Mouse (Mus musculus): ENCODE results near the gene Cd160. TPM values are rescaled to one million over a fixed set of nuclear protein-coding genes. Genes with fewer than 3 reads are reported as not detected.

Gene Cd160
- polyA plus RNA-seq (2015; fragmentation: Nextera tagmentation; extraction: Ambion mirVana), result 0.13 and 0.17 TPM in 2 replicates

DNA sequence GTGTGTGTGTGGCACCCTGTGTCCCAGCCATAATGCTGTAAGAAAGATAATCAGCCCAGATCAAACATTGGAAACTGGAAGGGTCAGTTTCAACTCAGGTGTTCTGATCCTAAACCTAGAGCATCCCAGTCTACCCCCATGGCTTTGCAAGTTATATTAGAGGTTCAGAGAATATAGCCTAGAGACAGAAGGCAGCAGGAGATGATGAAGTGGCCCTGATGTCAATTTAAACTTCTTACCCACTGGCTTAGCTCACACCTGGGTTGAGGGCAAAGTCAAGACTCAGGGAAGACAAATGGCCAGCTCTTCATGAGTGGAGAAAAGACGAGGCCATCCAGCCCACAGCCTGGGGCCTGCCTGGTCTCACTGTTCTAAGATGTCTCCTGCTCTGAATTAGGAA, at the start of gene Cd160, which contains the start of gene Pdzk1:
Cd160 (minus strand) TSS at position 368 of the 400 bp plus-strand sequence.
Pdzk1 (plus strand) TSS at position 301 of the 400 bp plus-strand sequence.
- ATAC-seq (ENCODE audit: insufficient number of reproducible peaks, insufficient read depth, low FRiP score, low TSS enrichment, low read depth), result no peak
- WGBS, result 58% methylated on average over 1 of the region's 1 CpGs

DNA sequence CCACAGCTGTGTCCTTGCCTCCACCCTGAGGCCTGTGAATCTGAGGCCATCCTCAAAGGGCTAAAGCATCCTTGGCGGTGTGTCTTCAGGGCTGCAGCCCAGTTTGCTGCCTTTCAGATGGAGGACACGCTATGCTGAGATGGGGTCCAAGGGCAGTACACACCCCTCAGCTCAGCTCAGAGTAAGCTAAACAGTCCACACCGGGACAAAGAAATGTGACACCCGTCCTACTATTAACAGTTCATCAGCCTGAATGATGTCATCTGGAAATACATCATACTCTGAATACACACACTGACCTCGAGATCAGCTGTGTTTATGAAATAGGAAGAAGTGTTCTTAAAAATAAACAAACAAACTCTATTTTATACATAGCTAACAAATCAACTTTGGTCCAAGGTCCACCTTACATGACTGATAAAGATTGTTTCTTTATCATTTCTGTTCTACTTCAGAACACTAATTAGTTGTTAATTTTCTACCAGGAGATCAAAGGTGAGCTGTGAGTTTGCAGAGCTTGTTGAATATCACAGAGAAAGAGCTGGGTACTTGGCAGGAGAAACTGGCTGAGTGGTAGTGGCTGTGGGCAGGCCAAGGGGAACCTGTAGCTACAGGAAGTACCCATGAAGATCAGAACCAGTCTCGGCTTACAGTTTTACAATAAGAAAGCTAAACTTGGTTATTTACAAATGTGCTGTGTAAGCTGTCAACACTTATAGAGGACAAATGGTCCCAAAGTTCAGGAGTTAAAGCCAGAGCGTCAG, 45.8 kb upstream of the Cd160 start:
- no peak overlapping the region for H3K27ac ChIP-seq
- no peaks in the 10 kb centered on the region for H3K4me1 ChIP-seq
- H3K27me3 ChIP-seq, result no peaks in the 10 kb centered on the region
- WGBS, result 81% methylated on average over 7 of the region's 7 CpGs
- no peak for ATAC-seq (ENCODE audit: insufficient number of reproducible peaks, insufficient read depth, low FRiP score, low TSS enrichment, low read depth)
- no peak overlapping the region for H3K4me2 ChIP-seq
- H3K4me3 ChIP-seq, result no peak overlapping the region
- H3K9me3 ChIP-seq, result no peaks in the 10 kb centered on the region
- peaks cover 79% of the 10 kb centered on the region for H3K36me3 ChIP-seq
- no peak overlapping the region for H3K9ac ChIP-seq

More for the DNA sequence above, at the start of gene Cd160, which contains the start of gene Pdzk1:
- Histone ChIP-seq H3K9ac (no peak within 1 kb of the TSS), H3K36me3 (no peaks in the 10 kb centered on the region), H3K4me3 (no peak within 1 kb of the TSS), H3K9me3 (no peaks in the 10 kb centered on the region), H3K4me2 (no peak within 1 kb of the TSS), H3K4me1 (no peaks in the 10 kb centered on the region), H3K27me3 (no peaks in the 10 kb centered on the region), H3K27ac (no peak within 1 kb of the TSS)

DNA sequence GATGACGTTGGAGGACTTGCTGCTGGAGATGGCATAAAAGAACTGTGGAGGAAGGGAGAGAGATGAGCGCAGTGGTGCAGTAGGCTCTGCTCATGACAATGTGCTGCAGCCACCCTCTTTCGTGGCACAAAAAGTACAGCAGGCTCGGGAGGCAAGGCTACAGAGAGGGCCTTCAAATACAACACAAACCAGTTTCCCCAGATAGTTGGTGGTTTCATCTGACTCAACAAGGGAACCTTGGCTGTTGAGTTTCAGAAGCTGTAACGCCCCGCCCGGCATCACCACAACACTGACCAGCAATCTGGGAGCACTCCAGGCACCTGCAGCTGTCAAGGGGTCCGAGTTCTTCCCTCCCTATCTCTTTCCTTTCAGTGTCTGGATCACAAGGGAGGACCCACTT, 43.4 kb upstream of the Cd160 start:
- H3K4me3 ChIP-seq, result no peak overlapping the region
- 92% methylated on average over 8 of the region's 8 CpGs for WGBS
- H3K4me2 ChIP-seq, result no peak overlapping the region
- no peak for ATAC-seq (ENCODE audit: insufficient number of reproducible peaks, insufficient read depth, low FRiP score, low TSS enrichment, low read depth)
- no peaks in the 10 kb centered on the region for H3K27me3 ChIP-seq
- H3K36me3 ChIP-seq, result peaks cover 78% of the 10 kb centered on the region
- no peak overlapping the region for H3K9ac ChIP-seq
- H3K4me1 ChIP-seq, result no peaks in the 10 kb centered on the region
- no peaks in the 10 kb centered on the region for H3K9me3 ChIP-seq
- H3K27ac ChIP-seq, result no peak overlapping the region

DNA sequence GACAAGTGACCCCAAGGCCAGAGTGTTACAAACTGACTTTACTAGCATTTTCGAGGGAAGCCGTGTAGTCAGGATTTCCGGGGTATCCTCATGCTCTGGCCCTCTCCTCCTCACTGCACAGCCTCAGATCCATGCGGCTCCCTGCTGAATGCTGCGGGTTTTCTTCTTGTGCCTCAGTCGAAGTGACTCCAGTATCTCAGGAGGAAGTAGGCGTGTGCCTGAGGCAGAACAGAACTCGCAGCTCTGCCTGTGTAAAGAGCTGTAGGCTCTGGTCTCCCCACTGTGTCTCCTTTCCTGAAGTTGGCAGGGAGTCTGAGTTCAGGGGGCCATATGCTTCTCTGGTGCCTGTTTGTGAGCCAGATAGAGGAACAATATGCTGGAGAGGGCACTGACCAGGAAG, 41.9 kb upstream of the Cd160 start:
- peaks cover 73% of the 10 kb centered on the region for H3K36me3 ChIP-seq
- no peak overlapping the region for H3K4me3 ChIP-seq
- H3K9me3 ChIP-seq, result no peaks in the 10 kb centered on the region
- no peaks in the 10 kb centered on the region for H3K27me3 ChIP-seq
- no peak for ATAC-seq (ENCODE audit: insufficient number of reproducible peaks, insufficient read depth, low FRiP score, low TSS enrichment, low read depth)
- 76% methylated on average over 8 of the region's 8 CpGs for WGBS
- H3K27ac ChIP-seq, result no peak overlapping the region
- H3K9ac ChIP-seq, result no peak overlapping the region
- no peak overlapping the region for H3K4me2 ChIP-seq
- H3K4me1 ChIP-seq, result no peaks in the 10 kb centered on the region

DNA sequence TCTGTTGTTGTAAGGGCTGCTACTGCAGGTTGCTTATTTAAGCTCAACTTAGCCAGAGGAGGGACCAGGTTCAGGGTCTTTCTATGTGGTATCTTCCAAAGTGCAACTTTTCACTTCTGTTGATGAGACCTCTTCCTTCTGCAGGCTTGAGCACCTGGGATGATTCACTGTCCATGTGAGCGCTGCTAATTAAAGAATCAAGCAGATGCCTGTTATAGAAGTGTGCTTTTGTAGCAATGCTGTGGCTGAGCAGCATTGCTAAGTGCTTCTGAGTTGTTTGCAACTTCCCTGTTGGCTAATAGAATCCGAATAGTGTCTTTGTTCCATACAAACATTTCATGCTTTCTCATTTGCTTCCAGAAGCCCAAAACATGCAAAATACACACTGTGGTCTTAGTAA, 41.1 kb upstream of the Cd160 start:
- H3K9ac ChIP-seq, result no peak overlapping the region
- WGBS, result 90% methylated on average over 2 of the region's 2 CpGs

DNA sequence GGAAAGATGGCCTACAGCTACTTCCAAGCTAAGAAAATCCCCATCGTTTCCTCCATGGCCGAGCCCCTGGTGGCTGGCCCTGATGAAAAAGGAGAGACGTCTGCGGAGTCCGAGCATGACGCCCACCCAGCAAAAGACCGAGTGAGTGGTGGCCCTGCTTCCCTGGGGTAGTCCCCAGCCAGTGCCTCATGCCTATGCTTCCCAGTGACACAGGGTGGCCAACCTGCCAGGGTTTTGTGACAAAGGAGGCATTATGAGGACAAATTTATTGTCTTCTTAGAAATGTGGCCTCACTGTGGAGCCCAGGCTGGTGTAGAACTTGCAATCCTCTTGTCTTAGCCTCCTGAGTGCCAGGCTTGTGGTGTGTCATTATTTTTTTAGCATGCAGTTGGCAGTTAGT, 39.9 kb upstream of the Cd160 start:
- 95% methylated on average over 7 of the region's 7 CpGs for WGBS
- Histone ChIP-seq H3K27me3 (no peaks in the 10 kb centered on the region), H3K4me3 (no peak overlapping the region), H3K4me1 (no peaks in the 10 kb centered on the region), H3K9me3 (no peaks in the 10 kb centered on the region), H3K27ac (no peak overlapping the region), H3K4me2 (no peak overlapping the region), H3K9ac (no peak overlapping the region), H3K36me3 (peaks cover 58% of the 10 kb centered on the region)
- ATAC-seq (ENCODE audit: insufficient number of reproducible peaks, insufficient read depth, low FRiP score, low TSS enrichment, low read depth), result no peak

More for the DNA sequence above, 41.1 kb upstream of the Cd160 start:
- no peak overlapping the region for H3K4me3 ChIP-seq
- H3K36me3 ChIP-seq, result peaks cover 68% of the 10 kb centered on the region
- no peak overlapping the region for H3K4me2 ChIP-seq
- H3K9me3 ChIP-seq, result no peaks in the 10 kb centered on the region
- no peaks in the 10 kb centered on the region for H3K27me3 ChIP-seq
- no peak overlapping the region for H3K27ac ChIP-seq
- no peak for ATAC-seq (ENCODE audit: insufficient number of reproducible peaks, insufficient read depth, low FRiP score, low TSS enrichment, low read depth)
- no peaks in the 10 kb centered on the region for H3K4me1 ChIP-seq

DNA sequence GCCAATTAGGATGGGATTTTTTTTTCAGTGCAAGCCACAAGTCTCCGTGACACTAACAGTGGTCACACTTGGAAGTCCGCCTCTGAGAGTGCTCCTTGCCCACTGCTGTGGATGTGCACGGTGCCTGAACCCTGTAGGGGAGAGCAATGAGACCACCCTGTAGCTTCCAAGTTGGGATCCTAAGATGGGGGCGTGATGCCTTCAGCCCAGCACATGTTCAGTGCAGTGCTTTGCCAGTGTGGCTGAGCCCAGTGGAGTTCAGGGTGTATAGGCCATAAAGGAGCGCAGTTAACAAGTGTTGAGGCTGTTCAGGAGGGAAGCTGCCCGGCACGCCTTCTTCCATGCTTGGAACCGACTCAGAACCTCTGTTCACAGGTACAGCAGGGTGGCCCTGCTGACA, 39.4 kb upstream of the Cd160 start:
- no peak for ATAC-seq (ENCODE audit: insufficient number of reproducible peaks, insufficient read depth, low FRiP score, low TSS enrichment, low read depth)
- Histone ChIP-seq H3K27ac (no peak overlapping the region), H3K4me2 (no peak overlapping the region), H3K4me3 (no peak overlapping the region), H3K9me3 (no peaks in the 10 kb centered on the region), H3K27me3 (no peaks in the 10 kb centered on the region), H3K9ac (no peak overlapping the region), H3K36me3 (peaks cover 53% of the 10 kb centered on the region), H3K4me1 (no peaks in the 10 kb centered on the region)
- WGBS, result 93% methylated on average over 8 of the region's 8 CpGs

DNA sequence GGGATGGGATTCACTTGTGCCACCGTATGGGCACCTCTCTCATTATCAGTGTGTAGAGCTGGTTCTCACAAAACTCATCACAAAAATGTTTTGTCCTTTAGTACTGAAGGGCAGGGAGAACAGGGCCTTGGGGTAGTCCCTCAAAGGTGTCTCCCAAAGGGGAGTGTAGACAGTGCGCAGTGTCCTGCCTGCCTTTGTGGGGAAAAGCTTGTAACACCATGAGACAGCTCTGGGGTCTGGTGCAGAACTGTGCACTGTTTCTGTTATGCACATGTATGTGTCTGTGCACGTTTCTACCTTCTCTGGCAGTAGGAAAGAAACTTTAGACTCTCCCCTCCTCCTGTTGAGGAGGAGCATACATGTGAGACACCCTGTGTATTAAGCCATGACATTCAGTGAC, 38.7 kb upstream of the Cd160 start:
- Histone ChIP-seq H3K27me3 (no peaks in the 10 kb centered on the region), H3K9me3 (no peaks in the 10 kb centered on the region), H3K4me1 (no peaks in the 10 kb centered on the region), H3K4me3 (no peak overlapping the region), H3K27ac (no peak overlapping the region), H3K4me2 (no peak overlapping the region), H3K9ac (no peak overlapping the region), H3K36me3 (peaks cover 46% of the 10 kb centered on the region)
- ATAC-seq (ENCODE audit: insufficient number of reproducible peaks, insufficient read depth, low FRiP score, low TSS enrichment, low read depth), result no peak
- 91% methylated on average over 3 of the region's 3 CpGs for WGBS

DNA sequence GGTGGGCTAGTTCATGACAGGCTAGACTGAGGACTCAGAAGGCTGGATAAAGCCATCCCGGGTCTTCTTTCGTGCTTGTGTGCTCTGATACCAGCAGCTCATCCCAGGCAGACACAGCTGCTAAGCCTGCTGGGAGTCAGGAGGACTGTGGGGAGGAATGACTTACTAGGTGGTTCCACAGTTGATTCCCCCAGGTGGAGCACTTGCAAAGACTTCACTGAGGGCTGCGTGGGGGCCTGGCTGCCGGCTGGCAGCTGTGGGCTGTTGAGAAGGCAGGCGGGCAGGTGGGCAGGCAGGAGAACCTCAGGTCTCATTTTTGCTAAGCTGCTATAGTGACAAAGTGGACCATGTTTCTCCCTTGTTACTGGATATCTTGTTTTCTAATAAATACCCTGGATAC, 31.3 kb upstream of the Cd160 start:
- no peak overlapping the region for H3K27ac ChIP-seq
- no peaks in the 10 kb centered on the region for H3K9me3 ChIP-seq
- H3K27me3 ChIP-seq, result no peaks in the 10 kb centered on the region
- WGBS, result 90% methylated on average over 5 of the region's 5 CpGs
- no peak overlapping the region for H3K4me2 ChIP-seq
- no peak for ATAC-seq (ENCODE audit: insufficient number of reproducible peaks, insufficient read depth, low FRiP score, low TSS enrichment, low read depth)
- no peak overlapping the region for H3K9ac ChIP-seq
- H3K36me3 ChIP-seq, result 0 out of 2 replicates have a peak, but pooled peaks cover 4% of the 10 kb centered on the region
- no peak overlapping the region for H3K4me3 ChIP-seq
- no peaks in the 10 kb centered on the region for H3K4me1 ChIP-seq

DNA sequence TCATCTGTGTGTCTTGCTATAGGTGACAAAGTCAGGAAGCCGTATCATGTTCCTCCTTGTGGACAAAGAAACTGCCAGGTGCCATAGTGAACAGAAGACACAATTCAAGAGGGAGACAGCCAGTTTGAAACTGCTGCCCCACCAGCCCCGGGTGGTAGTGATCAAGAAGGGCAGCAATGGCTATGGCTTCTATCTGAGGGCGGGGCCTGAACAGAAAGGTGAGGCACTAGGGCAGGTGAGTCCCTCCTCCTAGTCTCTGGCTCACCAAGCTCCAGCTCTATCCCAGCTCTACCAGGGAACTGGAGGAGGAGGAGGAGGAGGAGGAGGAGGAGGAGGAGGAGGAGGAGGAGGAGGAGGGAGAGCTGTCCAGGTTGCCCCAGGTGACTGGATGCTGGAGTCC, 26.7 kb upstream of the Cd160 start:
- 79% methylated on average over 3 of the region's 3 CpGs for WGBS
- H3K4me3 ChIP-seq, result no peak overlapping the region

DNA sequence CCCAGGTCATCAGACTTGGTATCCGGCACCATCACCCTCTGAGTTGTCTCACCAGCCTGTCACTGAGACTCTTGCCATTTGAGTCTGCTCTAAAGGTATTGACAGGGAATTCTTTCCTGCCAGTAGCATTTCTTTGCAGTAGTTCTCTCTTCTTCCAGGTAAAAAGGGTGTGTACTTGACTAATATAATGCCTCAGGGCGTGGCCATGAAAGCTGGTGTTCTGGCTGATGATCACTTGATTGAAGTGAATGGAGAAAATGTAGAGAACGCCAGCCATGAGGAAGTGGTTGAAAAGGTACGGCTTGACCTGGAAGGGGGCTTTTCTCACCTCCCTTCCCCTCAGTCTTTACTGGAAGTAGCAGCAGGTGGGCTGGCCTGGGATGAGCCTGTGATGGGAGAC, 25.2 kb upstream of the Cd160 start:
- Histone ChIP-seq H3K9me3 (no peaks in the 10 kb centered on the region), H3K27ac (no peak overlapping the region), H3K4me3 (no peak overlapping the region), H3K9ac (no peak overlapping the region), H3K36me3 (no peaks in the 10 kb centered on the region), H3K4me1 (no peaks in the 10 kb centered on the region), H3K27me3 (no peaks in the 10 kb centered on the region), H3K4me2 (no peak overlapping the region)
- ATAC-seq (ENCODE audit: insufficient number of reproducible peaks, insufficient read depth, low FRiP score, low TSS enrichment, low read depth), result no peak
- WGBS, result 78% methylated on average over 4 of the region's 4 CpGs

More for the DNA sequence above, 26.7 kb upstream of the Cd160 start:
- H3K36me3 ChIP-seq, result 0 out of 2 replicates have a peak, but pooled peaks cover 4% of the 10 kb centered on the region
- H3K27ac ChIP-seq, result no peak overlapping the region
- H3K4me2 ChIP-seq, result no peak overlapping the region
- no peak for ATAC-seq (ENCODE audit: insufficient number of reproducible peaks, insufficient read depth, low FRiP score, low TSS enrichment, low read depth)
- no peak overlapping the region for H3K9ac ChIP-seq
- H3K4me1 ChIP-seq, result no peaks in the 10 kb centered on the region
- H3K27me3 ChIP-seq, result no peaks in the 10 kb centered on the region
- no peaks in the 10 kb centered on the region for H3K9me3 ChIP-seq

DNA sequence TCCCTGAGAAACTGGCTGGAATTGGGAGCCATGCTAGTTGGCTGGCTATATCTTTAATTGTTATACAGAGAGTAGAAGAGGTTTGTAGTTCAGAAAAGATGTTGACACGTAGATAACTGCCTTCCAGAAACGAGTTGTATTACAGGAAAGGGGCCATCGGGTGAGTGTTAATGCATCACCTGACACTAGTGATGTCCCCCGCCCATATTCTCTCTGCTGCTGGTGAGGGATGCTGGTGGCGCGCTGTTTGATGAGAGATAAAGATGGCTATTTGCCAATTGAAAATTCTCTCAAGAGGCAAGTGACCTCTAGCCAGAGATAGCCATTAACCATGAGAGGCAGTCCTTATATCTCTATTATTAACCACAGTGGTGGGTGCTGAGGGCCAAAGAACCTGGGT, 23.4 kb upstream of the Cd160 start:
- Histone ChIP-seq H3K27ac (no peak overlapping the region), H3K9ac (no peak overlapping the region), H3K27me3 (no peaks in the 10 kb centered on the region), H3K4me3 (no peak overlapping the region), H3K4me2 (no peak overlapping the region), H3K4me1 (peaks cover 1% of the 10 kb centered on the region; the same call in 1 of the 2 replicates), H3K36me3 (no peaks in the 10 kb centered on the region), H3K9me3 (no peaks in the 10 kb centered on the region)
- no peak for ATAC-seq (ENCODE audit: insufficient number of reproducible peaks, insufficient read depth, low FRiP score, low TSS enrichment, low read depth)
- WGBS, result 80% methylated on average over 6 of the region's 6 CpGs

Data from embryonic facial prominence, embryonic 13.5 days (tissue).